ENCODE assay signal across 26 mouse cellular contexts in genomic region chr7:80334848-80335247, GRCm38 (mm10).
"Had no signal": no experiment of that assay in that cellular context is flagged by ENCODE, and none has a peak within 500 bp of the region (broad histone marks: within the 10 kb centered on the region; RNA-seq: fewer than 3 reads in every experiment).

No protein-coding gene starts in this region.

- H3K9me3 ChIP-seq: heart, embryonic 13.5 days; heart, embryonic 15.5 days; hindbrain, embryonic 13.5 days; hindbrain, embryonic 15.5 days; kidney, embryonic 15.5 days; limb, embryonic 10.5 days had no signal

- H3K4me3 ChIP-seq: gastrocnemius, adult 2 months; heart, embryonic 13.5 days; heart, embryonic 15.5 days; hindbrain, embryonic 13.5 days; hindbrain, embryonic 15.5 days; kidney, embryonic 15.5 days; layer of hippocampus, adult 2 months; left cerebral cortex, adult 2 months; limb, embryonic 10.5 days; limb, embryonic 12.5 days; liver, embryonic 13.5 days had no signal

- H3K27me3 ChIP-seq: heart, embryonic 13.5 days; heart, embryonic 15.5 days; hindbrain, embryonic 13.5 days; hindbrain, embryonic 15.5 days; kidney, embryonic 15.5 days; limb, embryonic 12.5 days; liver, embryonic 13.5 days had no signal

- DNase-seq: gastrocnemius, postnatal 10 days; gastrocnemius, postnatal 25 days; heart, adult 18-20 months; heart, postnatal 14 days; heart, postnatal 36 days; kidney, adult 11 months; kidney, adult 2 months; kidney, adult 9 months; kidney, postnatal 14 days; kidney, postnatal 36 days; liver; liver, embryonic 13.5 days had no signal

- H3K27ac ChIP-seq: gastrocnemius, adult 2 months; heart, embryonic 13.5 days; heart, embryonic 15.5 days; hindbrain, embryonic 13.5 days; hindbrain, embryonic 15.5 days; hindbrain, postnatal 0 days; kidney, embryonic 15.5 days; kidney, postnatal 0 days; layer of hippocampus, adult 2 months; left cerebral cortex, adult 2 months; limb, embryonic 10.5 days; limb, embryonic 12.5 days; liver, embryonic 13.5 days had no signal

- ATAC-seq: hindbrain, postnatal 0 days had no signal

- H3K4me2 ChIP-seq: heart, embryonic 11.5 days; heart, embryonic 13.5 days; heart, embryonic 15.5 days; hindbrain, embryonic 13.5 days; hindbrain, embryonic 15.5 days; kidney, embryonic 15.5 days; limb, embryonic 12.5 days; liver, embryonic 11.5 days; liver, embryonic 13.5 days had no signal

- H3K9ac ChIP-seq: heart, embryonic 13.5 days; heart, embryonic 15.5 days; hindbrain, embryonic 13.5 days; hindbrain, embryonic 15.5 days; kidney, embryonic 15.5 days; limb, embryonic 12.5 days; liver, embryonic 13.5 days had no signal
